Mouse (Mus musculus): ENCODE data around the gene Prrg2.

Prrg2 gene

GRCm38 (mm10) chr7:45090251-45090977 lies 27.9 kb upstream of the Prrg2 start:
- DNase-seq (ENCODE audit: low read depth, low spot score), result no peak

GRCm38 (mm10) chr7:45088597-45088996 lies 26.1 kb upstream of the Prrg2 start:
- DNase-seq (ENCODE audit: low read depth, low spot score), result no peak

- no peak for DNase-seq (ENCODE audit: low read depth, low spot score)
Observed at GRCm38 (mm10) chr7:45086084-45086483, 23.6 kb upstream of the Prrg2 start.

- no peak for DNase-seq (ENCODE audit: low read depth, low spot score)
Observed at GRCm38 (mm10) chr7:45083300-45083890, 20.9 kb upstream of the Prrg2 start.

GRCm38 (mm10) chr7:45082401-45083299 lies 20.2 kb upstream of the Prrg2 start:
- DNase-seq (ENCODE audit: low read depth, low spot score), result no peak

- no peak for DNase-seq (ENCODE audit: low read depth, low spot score)
Observed at GRCm38 (mm10) chr7:45081016-45081415, 18.5 kb upstream of the Prrg2 start.

GRCm38 (mm10) chr7:45079856-45080255 lies 17.4 kb upstream of the Prrg2 start:
- DNase-seq (ENCODE audit: low read depth, low spot score), result peak; percentile 59

GRCm38 (mm10) chr7:45078513-45078912 lies 16.0 kb upstream of the Prrg2 start:
- no peak for DNase-seq (ENCODE audit: low read depth, low spot score)

GRCm38 (mm10) chr7:45077829-45078228 lies 15.4 kb upstream of the Prrg2 start:
- no peak for DNase-seq (ENCODE audit: low read depth, low spot score)

- DNase-seq (ENCODE audit: low read depth, low spot score), result no peak
Observed at GRCm38 (mm10) chr7:45077322-45077721, 14.8 kb upstream of the Prrg2 start.

- no peak for DNase-seq (ENCODE audit: low read depth, low spot score)
Observed at GRCm38 (mm10) chr7:45076501-45076900, 14.0 kb upstream of the Prrg2 start.

GRCm38 (mm10) chr7:45075405-45075804 lies 12.9 kb upstream of the Prrg2 start:
- DNase-seq (ENCODE audit: low read depth, low spot score), result no peak

- DNase-seq (ENCODE audit: low read depth, low spot score), result no peak
Observed at GRCm38 (mm10) chr7:45073949-45074348, 11.5 kb upstream of the Prrg2 start.

- no peak for DNase-seq (ENCODE audit: low read depth, low spot score)
Observed at GRCm38 (mm10) chr7:45073171-45073707, 10.8 kb upstream of the Prrg2 start.

- DNase-seq (ENCODE audit: low read depth, low spot score), result no peak
Observed at GRCm38 (mm10) chr7:45072230-45072629, 9.8 kb upstream of the Prrg2 start.

- DNase-seq (ENCODE audit: low read depth, low spot score), result no peak
Observed at GRCm38 (mm10) chr7:45069671-45070070, 7.2 kb upstream of the Prrg2 start.

GRCm38 (mm10) chr7:45068000-45068318 lies 5.5 kb upstream of the Prrg2 start:
- DNase-seq (ENCODE audit: low read depth, low spot score), result no peak

- no peak for DNase-seq (ENCODE audit: low read depth, low spot score)
Observed at GRCm38 (mm10) chr7:45067190-45067999, 4.9 kb upstream of the Prrg2 start.

GRCm38 (mm10) chr7:45061532-45062075 lies 873 bp downstream of the Prrg2 start:
- DNase-seq (ENCODE audit: low read depth, low spot score), result no peak

GRCm38 (mm10) chr7:45060632-45061122 lies 1.8 kb downstream of the Prrg2 start:
- no peak for DNase-seq (ENCODE audit: low read depth, low spot score)

All from telencephalon, adult 2 months (tissue).